Mouse (Mus musculus) bone marrow macrophage, adult 2 months (primary cell): ENCODE data around the gene Gm20388.
"Not testable (repeated sequence)": the region's sequence is repeated elsewhere in the genome, so short reads cannot be mapped to it uniquely, and the experiment has no call there.

ENCODE experiments used
- CTCF ChIP-seq: IDR thresholded peaks from 2 replicates; pipeline ENCODE4 v1.5.1; 2012; ENCODE audit warnings: low read depth, mild to moderate bottlenecking, low read length, moderate library complexity
- POLR2A ChIP-seq: IDR thresholded peaks from 2 replicates; pipeline ENCODE4 v1.6.1; 2012; ENCODE audit warnings: mild to moderate bottlenecking, low read depth, low read length, borderline replicate concordance

GRCm38 (mm10) chr8:123282994-123283393, 3372.4 kb downstream of the Gm20388 start:
- TF ChIP-seq POLR2A, CTCF: not testable (repeated sequence)
